Mouse (Mus musculus) fibroblast of lung, adult 2 months (primary cell): Measurements from ENCODE around the gene Lsm2.
A peak's percentile ranks its signal among the peaks of the same experiment; 100 is the strongest.
"Not testable (repeated sequence)": the region's sequence is repeated elsewhere in the genome, so short reads cannot be mapped to it uniquely, and the experiment has no call there.

Experiments
- DNase-seq: peaks from one replicate; pipeline ENCODE4 v3.0.0-alpha.2; 2011; ENCODE audit warnings: low read depth

The Lsm2 gene

DNA sequence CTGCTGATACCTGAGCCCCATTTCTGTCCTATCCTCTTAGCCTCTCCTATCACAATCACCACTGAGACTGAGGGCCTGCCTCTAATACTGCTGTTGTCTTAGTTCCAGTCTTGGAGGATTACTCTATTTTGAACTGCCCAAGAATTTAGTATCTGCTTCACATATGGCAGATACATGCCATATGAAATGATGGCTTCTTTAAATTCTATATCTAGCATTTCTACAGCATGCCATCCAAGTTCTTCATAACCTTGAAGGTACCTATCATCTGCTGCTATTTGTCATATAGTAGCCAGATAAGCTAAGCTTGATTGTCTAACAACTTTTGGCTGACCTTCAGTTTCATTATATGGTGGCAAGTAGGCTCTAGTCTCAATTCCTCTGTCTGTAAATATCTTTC, 13.1 kb downstream of the Lsm2 start:
- DNase-seq, result no peak

GRCm38 (mm10) chr17:34995192-34995591, 13.5 kb downstream of the Lsm2 start:
- not testable (repeated sequence) for DNase-seq

DNA sequence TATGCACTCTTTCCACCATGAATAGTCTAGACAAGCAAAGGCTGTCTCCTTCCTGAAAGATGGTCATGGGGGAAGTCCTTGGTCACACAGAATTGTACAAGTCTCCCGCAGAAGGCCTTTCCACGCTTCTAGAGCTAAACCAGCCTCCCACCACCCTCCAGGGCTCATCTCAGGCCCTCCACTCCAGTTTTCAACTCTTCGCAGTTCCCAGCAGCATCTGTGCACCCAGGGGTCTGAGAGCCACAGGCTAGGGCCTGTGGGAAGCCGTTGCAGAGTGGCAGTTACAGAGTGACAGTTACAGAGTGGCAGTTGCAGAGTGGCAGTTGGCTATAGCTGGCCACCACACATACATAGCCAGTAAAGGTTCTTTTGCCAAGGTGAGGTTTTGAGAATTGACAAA, 14.3 kb downstream of the Lsm2 start:
- DNase-seq, result not testable (repeated sequence)

- DNase-seq, result no peak
Measured at GRCm38 (mm10) chr17:34996411-34997141, 14.9 kb downstream of the Lsm2 start.

DNA sequence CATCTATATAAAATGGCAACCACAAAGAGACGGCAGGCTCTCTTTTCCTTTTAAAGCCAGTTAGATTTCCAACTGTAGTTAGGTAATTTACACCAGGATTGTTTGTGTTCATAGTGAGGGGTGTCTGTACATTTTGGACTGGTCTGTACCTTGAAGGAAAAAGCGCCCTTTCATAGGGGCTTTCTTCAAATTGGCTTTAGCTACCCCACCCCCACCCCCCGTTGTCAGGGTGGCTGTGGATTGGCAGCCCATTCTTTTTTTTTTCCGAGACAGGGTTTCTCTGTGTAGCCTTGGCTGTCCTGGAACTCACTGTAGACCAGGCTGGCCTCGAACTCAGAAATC, 15.5 kb downstream of the Lsm2 start:
- no peak for DNase-seq

GRCm38 (mm10) chr17:34998526-34999430, 17.1 kb downstream of the Lsm2 start:
- no peak for DNase-seq

DNA sequence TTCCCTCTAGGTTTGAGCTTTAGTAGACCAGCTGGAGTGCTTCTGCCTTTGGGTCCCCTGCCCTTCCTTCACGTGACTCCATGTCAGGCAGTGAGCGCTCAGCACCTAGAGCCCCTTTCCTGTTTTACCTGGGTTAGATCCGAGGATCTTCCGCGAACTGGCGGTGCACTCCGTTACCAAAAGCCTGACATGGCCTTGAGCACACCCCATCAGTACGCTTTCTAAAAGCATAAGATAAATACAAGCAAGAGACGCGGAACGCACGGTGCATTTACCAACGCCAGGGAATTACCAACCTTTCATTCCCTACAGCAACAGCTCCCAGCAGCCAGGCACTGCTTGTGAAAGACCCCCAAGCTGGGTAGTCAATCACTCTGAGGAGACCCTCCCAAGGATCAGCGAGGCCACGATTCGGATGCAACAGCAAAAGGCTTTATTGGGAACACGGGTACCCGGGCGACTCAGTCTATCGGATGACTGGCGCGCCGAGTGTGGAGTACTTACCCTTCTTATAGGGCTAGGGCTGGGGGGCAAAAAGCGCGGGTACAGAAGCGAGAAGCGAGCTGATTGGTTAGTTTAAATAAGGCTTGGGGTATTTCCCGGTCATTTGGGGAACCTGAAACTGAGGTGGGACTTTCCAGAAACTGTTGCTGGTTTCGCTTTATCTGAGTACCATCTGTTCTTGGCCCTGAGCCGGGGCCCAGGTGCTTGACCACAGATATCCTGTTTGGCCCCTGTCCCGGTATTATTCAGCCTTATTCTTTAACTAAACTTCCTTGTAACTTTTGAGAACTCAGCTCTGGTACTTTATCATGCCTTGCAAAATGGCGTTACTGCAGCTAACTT, 18.4 kb downstream of the Lsm2 start:
- not testable (repeated sequence) for DNase-seq

DNA sequence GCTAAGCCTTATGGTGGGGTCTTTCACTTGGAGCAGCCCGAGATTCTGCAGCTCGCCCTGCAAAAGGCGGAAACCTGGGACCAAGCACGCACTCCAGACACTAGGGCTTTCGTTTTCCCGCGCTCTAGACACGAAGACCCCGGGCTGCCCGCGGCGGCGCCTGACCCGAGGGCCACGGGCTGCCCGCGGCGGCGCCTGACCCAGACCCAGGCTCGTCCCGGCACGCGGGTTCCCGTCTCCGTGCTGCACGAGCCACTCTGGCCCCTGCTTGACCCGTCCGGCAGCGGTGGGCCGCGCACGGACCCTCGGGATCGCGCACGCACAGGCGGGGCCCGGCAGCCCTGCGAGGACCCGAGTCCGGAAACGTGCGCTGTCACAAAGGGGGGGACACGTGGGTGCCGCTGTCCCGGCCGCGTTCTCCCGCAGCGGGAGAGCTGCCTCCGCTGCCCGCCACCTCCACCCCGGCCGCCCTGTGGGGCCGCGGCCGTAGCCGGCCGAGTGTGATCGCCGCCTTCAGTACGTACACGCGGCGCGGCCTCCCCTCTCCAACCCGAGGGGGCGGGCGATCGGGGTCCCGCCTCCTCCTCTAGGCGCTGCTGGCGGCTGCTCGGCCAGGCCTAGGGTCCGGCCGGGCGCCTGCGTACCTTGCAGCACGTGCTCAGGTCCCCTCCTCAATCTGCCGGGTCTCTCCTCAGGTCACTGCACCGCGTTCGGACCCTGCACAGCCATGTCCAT, 19.2 kb downstream of the Lsm2 start, which contains the start of gene Vars:
Gene Vars, plus strand, starts transcription at position 271 of the 735 bp plus-strand sequence.
- DNase-seq, result peak; percentile 45

- peak; percentile 20 for DNase-seq
Measured at GRCm38 (mm10) chr17:35001452-35002152, 19.9 kb downstream of the Lsm2 start.

- DNase-seq, result no peak
Measured at GRCm38 (mm10) chr17:35002153-35002865, 20.6 kb downstream of the Lsm2 start.

GRCm38 (mm10) chr17:35003022-35003838, 21.6 kb downstream of the Lsm2 start:
- DNase-seq, result no peak

DNA sequence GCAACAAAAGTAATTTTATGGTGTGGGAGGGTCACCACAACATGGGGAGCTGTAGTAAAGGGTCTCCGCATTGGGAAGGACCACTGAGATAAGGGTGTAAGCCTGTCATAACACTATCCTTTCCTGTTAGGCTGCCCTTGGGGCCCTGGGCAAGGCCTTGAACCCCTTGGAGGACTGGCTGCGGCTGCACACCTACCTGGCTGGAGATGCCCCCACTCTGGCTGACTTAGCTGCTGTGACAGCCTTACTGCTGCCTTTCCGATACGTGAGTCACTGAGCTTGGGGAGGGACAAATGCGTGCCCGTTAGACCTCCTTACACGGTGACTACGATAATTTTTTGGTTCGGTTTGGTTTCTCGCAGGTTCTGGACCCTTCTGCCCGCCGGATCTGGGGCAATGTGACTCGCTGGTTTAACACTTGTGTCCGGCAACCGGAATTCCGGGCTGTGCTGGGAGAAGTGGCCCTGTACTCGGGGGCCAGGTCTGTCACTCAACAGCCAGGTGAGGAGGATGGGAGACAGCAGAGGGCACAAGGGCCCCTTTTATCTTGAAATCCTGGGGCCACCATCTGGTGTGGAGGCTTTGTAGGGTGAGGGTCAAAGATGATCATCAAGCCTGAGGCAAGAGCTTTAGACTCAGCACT, 22.5 kb downstream of the Lsm2 start:
- no peak for DNase-seq

- no peak for DNase-seq
Measured at GRCm38 (mm10) chr17:35005158-35005557, 23.5 kb downstream of the Lsm2 start.

DNA sequence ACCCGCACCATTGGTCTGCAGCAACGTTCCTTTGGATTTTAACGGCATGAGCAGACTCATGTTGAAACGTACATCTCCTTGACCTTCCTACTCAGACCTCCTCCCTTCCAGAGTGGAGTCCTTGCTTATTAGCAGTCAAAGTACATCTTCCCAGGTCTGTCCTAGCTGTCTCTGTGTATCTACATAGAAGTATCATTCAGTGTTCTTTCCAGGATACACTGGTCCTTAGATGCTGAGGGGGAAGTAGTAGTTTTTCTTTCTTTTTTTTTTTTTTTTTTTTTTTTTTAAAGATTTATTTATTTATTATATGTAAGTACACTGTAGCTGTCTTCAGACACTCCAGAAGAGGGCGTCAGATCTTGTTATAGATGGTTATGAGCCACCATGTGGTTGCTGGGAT, 24.2 kb downstream of the Lsm2 start:
- DNase-seq, result not testable (repeated sequence)

DNA sequence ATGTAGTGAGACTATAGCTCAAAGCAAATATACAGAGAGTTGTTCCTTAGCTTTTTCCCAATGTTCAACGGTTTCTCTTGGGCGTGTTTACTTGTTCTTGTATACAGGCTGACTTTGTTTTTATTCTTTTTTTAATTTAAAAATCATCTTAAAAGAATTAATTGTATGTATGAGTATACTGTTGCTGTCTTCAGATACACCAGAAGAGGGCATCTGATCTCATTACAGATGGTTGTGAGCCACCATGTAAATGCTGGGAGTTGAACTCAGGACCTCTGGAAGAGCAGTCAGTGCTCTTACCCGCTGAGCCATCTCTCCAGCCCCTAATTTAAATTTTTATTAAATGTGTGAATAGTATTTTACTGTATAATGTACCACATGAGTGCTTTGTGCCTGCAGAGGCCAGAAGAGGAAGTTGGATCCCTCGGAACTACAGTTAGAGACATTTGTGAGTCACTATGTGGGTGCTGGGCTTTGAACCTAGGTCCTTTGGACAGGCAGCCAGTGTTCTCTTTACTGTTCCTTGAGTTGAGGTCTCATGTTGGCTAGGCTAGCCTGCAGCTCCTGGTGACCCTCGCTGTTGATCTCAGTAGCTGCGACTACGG, 25.8 kb downstream of the Lsm2 start:
- DNase-seq, result no peak

DNA sequence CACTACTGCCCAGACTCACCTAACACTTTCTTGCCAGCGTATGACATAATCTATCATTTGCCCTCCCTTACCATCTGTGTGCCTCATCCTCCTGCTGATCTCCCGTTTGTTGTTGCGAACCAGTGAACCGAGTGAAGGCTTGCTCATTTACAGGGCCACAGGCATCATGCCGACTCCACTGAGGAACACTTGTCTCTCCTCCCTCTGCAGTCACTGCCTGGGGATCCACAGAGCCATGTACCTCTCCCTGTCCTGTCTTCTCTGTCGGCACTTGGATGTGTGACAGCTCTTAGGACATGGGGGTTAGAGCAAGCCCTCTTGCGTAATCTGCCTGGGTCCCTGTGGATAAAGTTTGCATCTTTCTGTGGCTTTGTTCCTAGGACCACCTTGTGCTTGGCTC, 27.9 kb downstream of the Lsm2 start:
- no peak for DNase-seq

GRCm38 (mm10) chr17:35011440-35011839, 29.8 kb downstream of the Lsm2 start:
- no peak for DNase-seq

- DNase-seq, result no peak
Measured at GRCm38 (mm10) chr17:35012430-35012829, 30.8 kb downstream of the Lsm2 start.
